Mouse (Mus musculus) ES-E14 (cell line): ENCODE data around the gene Grin2c.

Experiments used
- HCFC1 ChIP-seq: IDR thresholded peaks from 2 replicates; pipeline ENCODE4 v1.6.1; 2012; ENCODE audit warnings: low read length, inconsistent platforms, borderline replicate concordance; ENCODE audit not compliant: insufficient read depth
- MAFK ChIP-seq: IDR thresholded peaks from 2 replicates; pipeline ENCODE4 v1.6.1; 2014; ENCODE audit warnings: mild to moderate bottlenecking, low read depth, low read length, inconsistent platforms; ENCODE audit not compliant: insufficient read depth
- ZC3H11A ChIP-seq: IDR thresholded peaks from 2 replicates; pipeline ENCODE4 v1.6.1; 2012; ENCODE audit warnings: low read depth, mild to moderate bottlenecking, inconsistent platforms, low read length, borderline replicate concordance

GRCm38 (mm10) chr11:115233526-115234290 is 33.3 kb downstream of the Grin2c start:
- TF ChIP-seq HCFC1 (no peak), MAFK (no peak), ZC3H11A (no peak)
